Mouse (Mus musculus) kidney, adult 18-20 months (tissue): ENCODE results near the gene Rpl37.

Experiments used
- DNase-seq: peaks from one replicate; pipeline ENCODE4 v3.0.0; 2021

Gene Rpl37

GRCm38 (mm10) chr15:5116270-5117030 is at the start of gene Rpl37:
Gene Rpl37 (plus strand): TSS chr15:5116645.
- peak; percentile 98 for DNase-seq

- peak; percentile 36 for DNase-seq
Measured at GRCm38 (mm10) chr15:5068801-5069518, 47.5 kb upstream of the Rpl37 start.

- no peak for DNase-seq
Measured at GRCm38 (mm10) chr15:5081235-5081634, 35.2 kb upstream of the Rpl37 start.

- no peak for DNase-seq
Measured at GRCm38 (mm10) chr15:5086162-5086561, 30.3 kb upstream of the Rpl37 start.

- DNase-seq, result no peak
Measured at GRCm38 (mm10) chr15:5088850-5089608, 27.4 kb upstream of the Rpl37 start.

- no peak for DNase-seq
Measured at GRCm38 (mm10) chr15:5090131-5090530, 26.3 kb upstream of the Rpl37 start.

- no peak for DNase-seq
Measured at GRCm38 (mm10) chr15:5095534-5096301, 20.7 kb upstream of the Rpl37 start.

- no peak for DNase-seq
Measured at GRCm38 (mm10) chr15:5097376-5097775, 19.1 kb upstream of the Rpl37 start.

- no peak for DNase-seq
Measured at GRCm38 (mm10) chr15:5102312-5102711, 14.1 kb upstream of the Rpl37 start.

- DNase-seq, result no peak
Measured at GRCm38 (mm10) chr15:5105891-5106290, 10.6 kb upstream of the Rpl37 start.

- no peak for DNase-seq
Measured at GRCm38 (mm10) chr15:5106293-5106692, 10.2 kb upstream of the Rpl37 start.

- peak; percentile 30 for DNase-seq
Measured at GRCm38 (mm10) chr15:5107686-5108654, 8.5 kb upstream of the Rpl37 start, which contains the start of gene Card6. Gene Card6 (minus strand): TSS chr15:5108539.

GRCm38 (mm10) chr15:5108655-5109040 is 7.8 kb upstream of the Rpl37 start:
- peak; percentile 8 for DNase-seq

- no peak for DNase-seq
Measured at GRCm38 (mm10) chr15:5112651-5113050, 3.8 kb upstream of the Rpl37 start.

- no peak for DNase-seq
Measured at GRCm38 (mm10) chr15:5115173-5115572, 1.3 kb upstream of the Rpl37 start.

GRCm38 (mm10) chr15:5117031-5117601 is 671 bp downstream of the Rpl37 start:
- peak; percentile 19 for DNase-seq

- no peak for DNase-seq
Measured at GRCm38 (mm10) chr15:5118626-5119025, 2.2 kb downstream of the Rpl37 start.

GRCm38 (mm10) chr15:5119192-5119591 is 2.7 kb downstream of the Rpl37 start:
- DNase-seq, result no peak

GRCm38 (mm10) chr15:5119707-5120106 is 3.3 kb downstream of the Rpl37 start:
- no peak for DNase-seq

GRCm38 (mm10) chr15:5121535-5122313 is 5.3 kb downstream of the Rpl37 start:
- no peak for DNase-seq
